Comparison of ENCODE assay signal across 22 mouse cellular contexts in the genomic region with DNA sequence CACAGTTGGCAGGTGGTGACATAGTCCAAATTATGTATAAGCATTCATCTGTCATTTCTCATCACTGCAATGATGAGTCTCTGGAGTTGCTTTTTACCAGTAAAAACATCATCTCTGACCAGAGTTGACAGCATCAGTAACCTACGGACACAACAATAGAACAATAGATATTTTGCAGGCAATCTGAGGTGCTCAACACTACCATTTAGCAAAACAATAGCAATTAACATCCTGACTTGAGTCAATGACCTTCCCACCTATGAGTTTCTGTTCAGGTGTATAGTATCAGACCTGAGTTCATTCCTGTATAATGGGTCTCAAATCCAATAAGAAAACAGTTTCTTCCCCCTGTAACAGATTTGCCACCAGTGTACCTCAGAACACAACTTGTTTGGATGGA.
"Had no signal": no experiment of that assay in that cellular context is flagged by ENCODE, and none has a peak within 500 bp of the region (broad histone marks: within the 10 kb centered on the region; RNA-seq: fewer than 3 reads in every experiment).

No protein-coding gene starts in this region.

- H3K4me1 ChIP-seq: liver, embryonic 15.5 days; lung, embryonic 15.5 days; megakaryocyte, embryonic 14.5 days; midbrain, embryonic 12.5 days; neural tube, embryonic 12.5 days; stomach, embryonic 15.5 days had no signal

- H3K4me2 ChIP-seq: liver, embryonic 15.5 days; lung, embryonic 15.5 days; midbrain, embryonic 12.5 days; neural tube, embryonic 12.5 days; stomach, embryonic 15.5 days had no signal

- H3K27me3 ChIP-seq: liver, embryonic 15.5 days; lung, embryonic 15.5 days; megakaryocyte, embryonic 14.5 days; midbrain, embryonic 12.5 days; neural tube, embryonic 12.5 days; stomach, embryonic 15.5 days had no signal

- DNase-seq: liver, postnatal 0 days; lung, adult 2 months; lung, postnatal 14 days; lung, postnatal 36 days; midbrain, embryonic 14.5 days; retina, postnatal 1 day; right cerebral cortex, adult 18-20 months; right cerebral cortex, postnatal 25 days; right cerebral cortex, postnatal 4 days; spleen, adult 18-20 months; thymus, adult 18-20 months; thymus, postnatal 14 days; thymus, postnatal 36 days had no signal

- H3K27ac ChIP-seq: liver, embryonic 15.5 days; lung, embryonic 15.5 days; macrophage; midbrain, embryonic 12.5 days; neural tube, embryonic 12.5 days; stomach, embryonic 15.5 days; stomach, postnatal 0 days had no signal

- ATAC-seq: liver, postnatal 0 days; lung, postnatal 0 days had no signal

- H3K4me3 ChIP-seq: liver, embryonic 15.5 days; lung, embryonic 15.5 days; megakaryocyte, embryonic 14.5 days; midbrain, embryonic 12.5 days; neural tube, embryonic 12.5 days; stomach, embryonic 15.5 days had no signal

- H3K9ac ChIP-seq: liver, embryonic 15.5 days; liver, postnatal 0 days; lung, embryonic 15.5 days; midbrain, embryonic 12.5 days; neural tube, embryonic 12.5 days; stomach, embryonic 15.5 days had no signal

- H3K9me3 ChIP-seq: liver, embryonic 15.5 days; lung, embryonic 15.5 days; megakaryocyte, embryonic 14.5 days; midbrain, embryonic 12.5 days; neural tube, embryonic 12.5 days; stomach, embryonic 15.5 days had no signal

- H3K36me3 ChIP-seq: liver, embryonic 15.5 days; lung, embryonic 15.5 days; midbrain, embryonic 12.5 days; neural tube, embryonic 12.5 days; stomach, embryonic 15.5 days had no signal
